Mouse (Mus musculus): Measurements from ENCODE around the gene Shank2. TPM values are rescaled to one million over a fixed set of nuclear protein-coding genes. Genes with fewer than 3 reads are reported as not detected.
A peak's percentile ranks its signal among the peaks of the same experiment; 100 is the strongest.

Gene Shank2
- total RNA-seq (2021), result under 1 TPM; 0.69 to 0.93 TPM

DNA sequence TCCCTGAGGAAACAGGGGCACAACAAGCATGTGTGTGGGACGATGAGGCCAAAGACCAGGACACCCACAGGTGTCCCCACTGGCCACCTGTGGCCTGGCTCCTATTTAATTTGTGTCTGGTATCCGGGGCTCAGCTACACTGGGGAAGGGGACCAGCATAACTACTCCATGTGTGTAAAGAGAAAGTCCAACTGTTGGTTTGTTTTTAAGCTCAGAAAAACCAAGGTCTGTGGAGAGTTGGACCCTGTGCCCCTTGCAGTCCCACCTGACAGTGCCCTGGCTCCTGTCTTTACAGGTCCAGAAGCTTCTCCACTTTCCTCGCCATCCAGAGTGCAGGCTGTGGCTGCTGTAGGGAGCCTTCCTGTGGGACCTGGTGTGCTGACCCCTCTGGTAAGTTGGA is at the start of gene Shank2:
Shank2 (plus strand) TSS at position 301 of the 400 bp plus-strand sequence.
- DNase-seq, result no peak
- intact Hi-C loops (cut with DNase I), result no loop called here

DNA sequence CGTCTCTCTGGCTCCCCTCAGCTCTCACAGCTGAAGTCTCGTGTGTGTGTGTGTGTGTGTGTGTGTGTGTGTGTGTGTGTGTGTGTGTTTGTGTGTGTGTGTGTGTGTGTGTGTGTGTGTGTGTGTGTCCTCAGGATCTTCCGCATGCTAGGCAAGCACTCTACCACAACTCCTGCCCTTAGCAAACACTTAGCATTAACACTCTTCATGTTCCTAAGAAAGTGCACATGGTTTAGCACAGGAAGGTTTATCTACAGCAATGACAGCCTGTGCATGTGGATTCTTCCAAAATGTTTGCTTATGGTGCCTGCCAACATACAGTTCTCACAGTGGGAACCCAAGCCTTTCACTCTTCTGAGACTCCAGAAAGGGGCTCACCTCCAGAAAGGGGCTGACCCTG is 49.6 kb upstream of the Shank2 start:
- intact Hi-C loops (cut with DNase I), result no loop called here
- no peak for DNase-seq

DNA sequence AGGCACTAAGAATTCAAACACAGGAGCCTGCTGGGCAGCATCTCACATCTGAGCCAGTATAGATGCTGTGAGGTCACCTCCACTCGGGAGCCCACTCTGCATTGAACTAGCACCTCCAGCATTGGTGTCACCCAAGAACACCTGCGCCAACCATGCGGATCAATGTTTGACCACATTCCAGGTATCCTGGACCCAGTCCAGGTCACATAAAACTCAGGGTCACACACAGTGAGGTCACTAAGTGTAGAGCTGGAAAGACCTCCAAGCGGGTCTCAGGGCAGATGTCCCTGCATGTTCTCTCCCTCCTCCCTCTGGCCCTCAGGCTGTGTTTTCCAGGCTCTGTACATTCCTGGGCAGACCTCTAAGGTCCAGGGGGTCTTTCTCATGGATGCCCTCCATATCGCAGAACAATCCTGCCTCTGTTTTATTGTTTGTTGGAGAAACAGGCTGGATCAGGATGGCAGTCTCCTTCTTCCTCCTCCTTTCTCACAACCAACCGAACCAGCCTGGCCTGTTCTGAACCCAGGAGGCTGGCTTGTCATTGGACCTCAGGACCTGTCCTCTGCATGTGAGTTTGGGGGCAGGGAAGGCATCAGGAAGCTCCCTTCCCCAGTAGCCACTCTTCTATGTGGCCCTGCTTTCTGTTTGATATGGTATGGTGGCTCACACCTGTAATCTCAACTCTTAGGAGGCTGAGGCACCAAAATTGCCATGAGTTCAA is 45.0 kb upstream of the Shank2 start:
- no peak for DNase-seq
- intact Hi-C loops (cut with DNase I), result no loop called here

DNA sequence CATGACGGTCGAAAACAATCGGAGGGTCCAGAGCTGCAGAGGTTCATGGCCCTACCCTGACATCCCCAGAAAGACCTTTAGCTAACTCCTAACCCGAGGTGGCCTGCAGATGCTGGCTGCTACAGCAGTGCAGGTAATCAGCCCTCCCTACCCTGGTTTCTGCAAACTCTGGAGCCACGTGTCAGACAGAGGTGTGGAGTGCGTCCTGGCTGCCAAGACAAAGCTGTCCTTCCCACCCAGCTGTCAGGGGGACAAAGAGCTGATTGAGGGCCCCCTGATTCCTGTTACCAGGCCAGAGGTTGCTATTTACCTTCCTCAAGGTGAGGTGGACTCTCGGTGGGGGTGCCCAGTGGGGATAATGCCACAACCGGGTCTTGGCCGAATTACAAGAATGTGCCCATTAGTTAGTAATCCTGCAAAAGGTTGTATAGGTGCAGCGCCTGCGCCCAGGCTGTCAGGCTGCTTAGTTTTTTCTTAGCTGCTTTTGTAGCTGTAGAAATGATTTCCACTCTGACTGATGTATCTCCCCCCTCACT is 43.6 kb upstream of the Shank2 start:
- no peak for DNase-seq
- intact Hi-C loops (cut with DNase I), result no loop called here

DNA sequence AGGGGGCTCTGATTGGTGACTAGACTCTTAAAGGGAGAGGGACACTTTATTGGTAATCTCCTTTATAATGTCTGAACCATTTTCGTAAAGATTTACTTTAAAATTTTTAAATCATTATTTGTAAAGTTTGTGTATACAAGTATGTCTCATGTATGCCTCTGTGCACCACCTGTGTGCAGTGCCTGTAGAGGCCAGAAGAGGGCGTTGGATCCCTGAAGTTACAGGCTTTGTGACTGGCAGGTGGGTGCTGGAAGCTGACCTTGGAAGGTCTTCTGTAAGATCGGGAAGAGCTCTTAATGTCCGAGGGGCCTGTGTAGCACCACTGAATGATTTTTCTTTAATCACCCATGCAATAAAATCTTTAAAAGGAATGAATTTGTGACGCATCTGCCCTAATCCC is 37.9 kb upstream of the Shank2 start:
- intact Hi-C loops (cut with DNase I), result no loop called here
- no peak for DNase-seq

DNA sequence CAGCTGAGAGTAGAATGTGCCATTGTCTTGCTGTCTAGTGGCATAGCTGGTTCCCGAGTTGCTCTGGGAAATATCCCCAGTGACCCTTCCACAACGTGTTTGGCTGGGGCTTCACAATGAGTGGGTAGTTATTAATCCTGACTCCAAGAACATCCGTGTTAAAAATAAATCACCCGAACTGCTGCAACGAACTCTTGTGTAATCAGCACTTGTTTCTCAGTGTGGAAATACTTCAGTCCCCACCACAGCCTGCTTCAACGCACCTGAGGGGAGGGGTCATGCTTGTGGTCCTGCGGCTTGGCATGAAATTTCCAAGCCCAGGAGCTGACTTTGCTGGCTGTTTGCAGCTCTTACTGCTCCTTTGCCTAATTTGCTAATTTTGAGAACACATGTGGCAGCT is 35.1 kb upstream of the Shank2 start:
- intact Hi-C loops (cut with DNase I), result no loop called here
- DNase-seq, result no peak

DNA sequence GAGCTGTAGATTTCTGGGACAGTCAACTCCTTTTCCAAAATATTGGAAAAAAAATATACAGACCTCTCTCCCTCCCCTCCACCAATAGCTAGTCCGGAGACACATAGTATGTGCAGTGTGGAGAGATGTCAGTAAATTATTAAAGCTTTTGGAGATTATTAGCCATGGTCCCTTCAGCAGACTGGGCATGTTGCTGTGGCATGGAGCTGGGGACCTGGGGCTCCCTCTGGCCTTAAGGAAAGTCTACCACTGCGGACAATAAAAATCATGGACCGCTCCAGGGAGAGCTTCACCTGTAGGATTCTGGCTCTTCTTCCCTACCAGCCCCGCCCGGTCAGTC is 24.3 kb upstream of the Shank2 start:
- DNase-seq, result no peak
- intact Hi-C loops (cut with DNase I), result no loop called here

DNA sequence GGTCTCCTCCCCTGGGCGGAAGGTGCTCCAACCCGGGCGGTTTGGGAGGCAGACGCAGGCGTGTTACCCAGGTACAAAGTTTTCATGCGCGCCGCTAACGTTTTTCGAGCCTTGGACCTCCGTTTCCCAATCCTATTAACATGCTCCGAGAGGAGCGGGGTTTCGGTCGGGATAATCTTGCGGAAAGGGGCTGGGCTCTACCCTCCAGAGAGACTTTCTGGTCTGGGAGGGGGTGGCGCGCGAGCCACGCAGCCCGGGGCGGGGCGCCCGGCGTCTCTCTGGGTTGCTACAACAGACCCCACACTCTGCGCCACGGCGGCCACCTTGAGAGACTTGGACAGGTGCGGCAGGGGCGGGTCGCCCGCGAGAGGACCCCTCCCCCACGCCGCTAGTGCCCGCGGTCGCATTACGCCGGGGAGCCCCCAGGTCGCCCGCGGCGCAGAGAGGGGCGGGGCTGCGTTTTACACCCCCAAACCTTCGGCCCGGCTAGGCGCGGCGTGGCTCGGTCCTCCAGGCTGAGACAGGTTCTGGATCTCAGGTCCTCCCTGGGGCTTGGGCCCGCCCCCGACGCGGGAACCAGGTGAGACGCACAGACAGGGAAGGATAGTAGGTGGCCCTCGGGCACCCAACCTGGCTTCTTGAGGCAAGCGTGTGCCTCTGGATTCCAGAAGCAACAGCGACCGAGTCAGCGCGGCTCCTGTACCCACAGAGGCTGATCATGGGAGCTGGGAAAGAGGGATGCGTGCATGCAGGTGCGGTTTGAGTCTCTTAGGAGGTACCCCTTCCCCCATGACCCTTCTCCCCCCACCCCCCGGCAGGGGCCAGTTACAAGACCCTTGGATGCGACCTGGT is 23.7 kb upstream of the Shank2 start:
- DNase-seq, result no peak
- intact Hi-C loops (cut with DNase I), result no loop called here

DNA sequence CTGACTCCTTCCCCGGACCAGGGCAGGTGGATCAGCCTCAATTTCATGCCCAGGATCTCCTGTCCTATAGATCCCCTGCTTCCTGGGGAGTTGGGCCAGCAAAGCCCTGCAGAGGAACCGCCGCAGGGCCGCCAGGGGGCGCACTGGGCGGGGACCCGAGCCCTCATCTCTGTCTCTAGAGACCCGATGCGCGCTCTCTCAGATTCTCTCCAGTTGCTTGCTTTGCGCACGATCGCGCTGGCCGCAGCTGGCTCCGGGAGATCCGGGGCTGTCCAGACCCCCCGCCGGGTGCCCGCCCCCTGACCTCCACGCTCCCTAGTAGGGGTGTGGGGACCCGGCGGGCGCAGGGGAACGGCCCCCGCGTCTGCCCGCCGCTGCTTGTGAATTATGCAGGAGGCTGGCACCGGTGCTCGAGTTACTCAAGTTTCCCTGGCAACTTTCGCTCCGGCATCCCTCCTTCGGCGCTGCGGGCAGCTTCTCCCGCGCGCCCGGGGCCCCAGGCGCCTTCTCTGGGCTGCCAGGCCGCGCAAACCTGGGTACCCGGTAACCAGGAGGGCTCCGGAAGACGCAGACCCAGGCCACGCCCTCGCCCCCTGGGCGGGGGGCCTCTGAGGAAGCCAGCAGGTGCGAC is 22.9 kb upstream of the Shank2 start:
- DNase-seq, result peak; percentile 45 to 55
- intact Hi-C loops (cut with DNase I), result no loop called here

DNA sequence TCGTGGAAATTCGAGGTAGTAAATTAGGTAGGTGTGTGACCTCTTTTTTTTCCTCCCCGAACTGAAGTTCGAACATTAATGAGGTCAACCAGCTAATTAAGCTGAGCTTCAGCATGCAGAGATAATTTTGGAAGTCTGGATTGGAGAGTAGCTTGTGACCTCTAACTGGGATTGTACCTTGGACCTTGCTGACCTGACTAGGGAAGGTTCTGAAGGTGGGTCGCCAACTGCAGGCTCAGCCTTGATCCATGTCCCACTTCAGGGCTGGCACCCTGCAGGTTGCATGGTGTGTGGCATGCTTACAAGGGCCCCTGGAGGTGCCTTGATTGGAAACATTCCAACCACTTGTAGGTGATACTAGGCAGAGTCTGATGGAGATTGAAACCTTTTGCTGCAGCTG is 21.7 kb upstream of the Shank2 start:
- intact Hi-C loops (cut with DNase I), result no loop called here
- DNase-seq, result no peak

DNA sequence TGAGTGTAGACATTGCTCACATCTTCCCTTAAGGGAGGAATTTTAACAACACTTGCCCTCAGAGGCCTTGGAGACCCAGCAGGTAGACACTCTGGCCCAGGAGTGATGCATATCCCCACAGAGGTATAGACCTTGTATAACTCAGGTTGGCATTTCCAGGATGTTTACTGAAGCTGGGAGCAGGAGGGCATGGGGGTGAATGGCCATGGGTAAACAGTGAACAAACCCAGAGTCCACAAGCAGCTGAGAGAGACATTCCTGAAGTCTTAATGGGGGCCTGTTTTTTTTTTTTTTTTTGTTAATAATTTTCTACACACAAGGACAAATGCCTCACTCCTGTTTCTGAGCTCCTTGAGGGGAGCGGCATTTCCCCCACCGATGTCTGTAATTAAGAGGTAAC is 15.4 kb upstream of the Shank2 start:
- DNase-seq, result no peak
- intact Hi-C loops (cut with DNase I), result no loop called here

DNA sequence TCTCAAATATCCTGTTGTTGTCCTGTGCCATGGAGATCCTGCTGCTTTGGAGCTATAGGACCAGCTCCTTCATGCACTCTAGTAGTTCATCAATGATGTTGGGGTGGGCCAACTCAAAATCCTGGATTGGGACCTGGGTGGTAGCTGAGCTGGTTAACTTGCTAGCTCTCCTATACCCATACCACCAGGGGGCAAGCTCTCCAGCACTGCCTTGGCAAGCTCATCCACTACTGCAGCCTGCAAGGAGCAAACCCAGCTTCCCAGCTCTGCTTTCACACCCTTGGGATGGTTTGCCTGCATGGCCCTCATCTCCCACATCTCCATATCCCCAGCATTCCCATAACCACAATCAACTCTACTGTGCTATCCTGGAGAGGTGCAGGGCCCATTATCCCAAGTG is 10.6 kb upstream of the Shank2 start:
- DNase-seq, result no peak
- intact Hi-C loops (cut with DNase I), result no loop called here

DNA sequence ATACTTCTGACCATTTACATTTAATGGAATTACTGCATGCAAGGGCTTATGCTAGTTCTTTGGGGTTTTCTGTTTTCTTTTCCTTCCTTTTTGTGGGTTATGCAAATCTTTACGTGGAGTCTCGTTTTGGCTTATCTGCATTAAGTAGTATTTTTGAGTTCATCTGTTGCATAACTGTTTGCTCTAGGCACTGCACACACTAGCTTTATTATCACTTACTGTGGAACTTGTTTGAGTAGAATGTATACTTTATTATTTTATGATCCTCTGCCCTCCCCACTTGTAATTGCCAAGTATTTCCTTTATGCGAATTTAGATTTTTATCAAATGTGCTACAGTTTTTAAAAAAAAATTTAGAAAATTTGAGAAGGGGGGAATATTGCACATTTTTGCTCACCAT is 2.7 kb upstream of the Shank2 start:
- intact Hi-C loops (cut with DNase I), result no loop called here

DNA sequence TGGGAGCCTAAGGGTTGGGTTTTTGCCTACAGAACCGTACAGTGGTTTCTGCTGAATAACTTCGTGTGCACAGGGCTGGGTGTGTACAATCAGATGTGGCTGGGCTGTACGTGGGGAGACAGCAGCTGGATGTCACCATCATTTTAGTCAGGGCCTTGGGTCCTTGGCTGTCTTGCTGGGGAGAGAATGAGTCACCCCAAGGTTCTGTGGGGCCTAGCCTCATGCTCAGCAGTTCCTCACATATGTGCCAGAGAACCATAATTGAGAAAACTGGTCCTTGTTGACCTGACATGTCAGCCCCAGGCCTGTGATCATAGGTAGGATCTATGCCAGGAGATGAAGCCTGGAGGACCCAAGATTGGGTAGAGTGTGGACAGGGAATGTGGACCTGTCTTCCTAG is 1.7 kb downstream of the Shank2 start:
- intact Hi-C loops (cut with DNase I), result no loop called here
- no peak for DNase-seq

More for the DNA sequence above, 2.7 kb upstream of the Shank2 start:
- DNase-seq, result no peak

DNA sequence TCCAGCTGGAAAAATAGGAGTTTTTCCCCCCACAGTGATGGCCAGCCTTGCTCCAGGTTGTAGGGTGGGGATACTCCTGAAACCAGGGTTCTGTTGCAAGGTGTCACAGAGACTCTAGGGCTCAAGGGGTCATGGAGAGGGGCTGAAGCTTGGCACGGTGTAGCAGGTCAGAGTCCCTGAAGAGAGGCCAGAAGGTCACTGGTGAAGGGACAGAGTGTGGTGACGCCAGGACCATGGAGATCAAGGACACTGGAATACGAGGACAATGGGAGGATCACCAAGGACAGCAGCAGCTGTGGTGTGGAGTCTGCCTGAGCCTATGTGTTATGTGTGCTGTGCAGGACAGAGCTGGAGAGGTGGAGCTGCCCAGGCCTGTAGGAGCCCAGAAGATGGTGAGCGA is 6.4 kb downstream of the Shank2 start:
- intact Hi-C loops (cut with DNase I), result no loop called here
- no peak for DNase-seq

DNA sequence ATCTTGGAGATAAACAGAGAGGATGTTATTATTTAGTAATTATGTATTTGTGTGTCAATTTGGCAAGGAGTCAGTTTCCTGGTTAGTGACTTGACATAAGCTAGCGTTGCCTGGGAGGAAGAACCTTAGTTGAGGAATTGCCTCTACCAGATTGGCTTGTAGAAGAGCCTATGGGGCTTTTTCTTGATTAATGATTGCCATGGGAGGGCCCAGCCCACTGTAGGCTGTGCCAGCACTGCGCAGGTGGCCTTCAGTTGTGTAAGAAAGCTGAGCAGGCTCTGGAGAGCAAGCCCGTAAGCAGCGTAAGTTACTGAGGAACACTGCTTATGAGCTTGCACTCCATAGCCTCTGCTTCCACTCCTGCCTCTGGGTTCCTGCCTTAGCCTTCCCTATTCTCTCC is 7.3 kb downstream of the Shank2 start:
- intact Hi-C loops (cut with DNase I), result no loop called here
- DNase-seq, result no peak

DNA sequence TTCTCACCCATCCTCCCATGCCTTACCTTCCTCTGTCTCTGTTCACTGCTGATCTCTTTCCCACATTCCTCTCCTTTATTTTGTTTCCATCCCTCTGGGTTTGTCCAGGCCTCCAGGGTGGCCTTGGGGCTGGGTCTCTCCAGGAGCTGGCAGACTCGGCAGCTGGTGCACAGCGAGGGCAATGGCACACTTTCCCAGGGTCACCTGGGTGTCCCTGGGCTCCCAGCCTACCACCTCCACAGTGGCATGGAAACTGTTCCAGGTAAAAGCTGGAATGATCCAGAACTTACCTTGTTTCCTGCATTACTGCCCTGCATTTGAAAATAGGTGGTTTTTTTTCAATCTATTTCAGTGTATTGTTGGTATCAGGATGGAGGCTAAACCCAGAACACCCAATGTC is 12.8 kb downstream of the Shank2 start:
- DNase-seq, result no peak

DNA sequence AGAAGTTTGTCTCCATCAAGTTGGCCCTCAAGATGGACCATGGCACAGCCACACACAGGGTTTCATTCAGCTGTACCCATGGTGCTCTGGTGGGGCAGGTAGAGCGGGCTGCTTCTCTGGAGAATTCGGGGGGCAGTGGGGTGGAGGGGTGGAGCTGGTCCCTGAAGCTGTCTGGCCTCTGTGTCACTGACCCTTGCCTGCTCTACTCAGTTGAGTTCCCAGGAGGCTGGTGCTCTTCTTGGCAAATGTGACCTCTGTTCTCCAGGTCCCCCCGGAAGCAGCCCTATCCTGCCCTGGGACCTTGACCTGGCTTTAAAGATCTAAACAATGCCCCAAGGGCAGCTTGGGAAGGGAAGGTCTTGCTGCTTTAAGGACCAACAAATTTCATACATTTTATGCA is 20.1 kb downstream of the Shank2 start:
- no peak for DNase-seq
- intact Hi-C loops (cut with DNase I), result no loop called here

More for the DNA sequence above, 12.8 kb downstream of the Shank2 start:
- intact Hi-C loops (cut with DNase I), result no loop called here

DNA sequence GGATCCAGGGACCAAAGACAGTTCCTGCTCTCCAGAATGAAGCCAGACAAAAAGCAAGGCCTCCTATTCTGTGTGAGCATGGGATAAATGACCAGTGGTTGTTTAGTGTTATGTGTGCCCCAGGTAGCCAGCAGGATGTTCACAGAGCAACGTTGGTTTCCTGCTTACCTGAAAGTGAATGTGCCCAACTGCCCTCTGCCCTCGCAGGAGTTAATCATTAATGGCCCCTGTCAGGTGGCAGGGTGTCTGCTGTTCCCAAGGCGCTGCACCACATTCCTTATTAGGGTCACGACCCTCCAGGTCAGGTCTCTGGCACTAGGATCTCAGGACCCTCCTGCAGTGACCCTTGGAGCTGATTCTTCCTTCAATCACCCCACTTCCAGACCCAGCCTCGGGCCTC is 21.0 kb downstream of the Shank2 start:
- intact Hi-C loops (cut with DNase I), result no loop called here
- DNase-seq, result no peak

DNA sequence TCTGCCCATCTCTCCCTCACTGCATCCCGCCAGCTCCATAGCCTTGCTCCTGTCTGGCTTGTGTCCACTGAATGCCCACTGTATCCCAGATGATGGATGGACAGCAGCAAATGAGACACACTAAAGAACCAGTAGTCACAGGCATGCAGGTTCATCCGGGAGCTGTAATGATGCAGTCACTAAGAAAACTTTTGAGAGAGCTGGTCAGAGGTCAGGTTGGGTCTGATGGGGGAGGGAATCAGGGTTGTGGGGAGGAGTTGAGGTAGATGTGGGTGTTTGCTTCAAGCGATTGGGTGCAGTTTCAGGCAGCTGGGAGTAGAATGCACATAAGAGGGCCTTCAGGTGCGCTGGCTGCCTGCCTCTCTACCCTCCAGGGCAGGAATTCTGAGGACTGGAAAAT is 21.8 kb downstream of the Shank2 start:
- no peak for DNase-seq
- intact Hi-C loops (cut with DNase I), result no loop called here

DNA sequence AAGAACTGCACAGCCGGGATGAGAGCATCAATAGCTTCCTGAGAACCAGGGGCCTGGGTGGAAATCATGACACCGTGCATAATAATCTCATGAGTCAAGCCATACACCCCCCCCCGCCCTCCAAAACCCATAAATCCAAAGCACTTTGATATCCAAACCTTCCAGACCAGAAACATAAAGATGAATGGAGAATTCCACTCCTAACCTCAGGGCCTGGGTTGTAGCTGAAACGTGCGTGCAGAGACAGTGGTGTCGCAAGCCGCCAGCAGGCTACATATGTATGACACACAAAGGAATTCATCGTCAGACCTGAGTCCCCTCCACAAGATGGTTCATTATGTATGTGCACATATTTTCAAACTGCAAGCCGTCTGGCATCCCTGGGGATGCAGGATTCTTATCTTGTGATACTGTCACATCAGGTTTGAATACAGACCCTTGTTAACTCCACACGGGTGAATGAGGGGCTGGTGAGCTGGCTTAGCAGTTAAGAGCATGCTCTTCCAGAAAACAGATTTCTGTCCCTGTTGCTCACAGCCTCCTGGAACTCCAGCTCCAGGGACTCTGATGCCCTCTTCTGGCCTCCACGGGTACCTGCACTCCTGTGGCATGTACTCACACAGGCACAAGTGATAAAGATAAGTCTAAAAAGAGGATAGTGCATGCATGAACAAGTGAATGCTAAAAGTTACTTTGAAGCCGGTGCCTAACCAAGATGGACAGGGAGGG is 24.5 kb downstream of the Shank2 start:
- intact Hi-C loops (cut with DNase I), result no loop called here
- DNase-seq, result no peak
